Mouse (Mus musculus) limb, embryonic 14.5 days (tissue): ENCODE data around the gene Cblb. TPM values are rescaled to one million over a fixed set of nuclear protein-coding genes. Genes with fewer than 3 reads are reported as not detected.

Experiments
- ATAC-seq: fragments of 200-750 bp; cut with Nextera tagmentation; 2 replicates; pipeline ENCODE4 v1.8.0; 2017; ENCODE audit warnings: low read depth, moderate number of reproducible peaks, moderate TSS enrichment; ENCODE audit not compliant: low FRiP score
- DNase-seq: peaks from one replicate; pipeline ENCODE4 v3.0.0-alpha.2; 2015; ENCODE audit warnings: low spot score
- H3K27ac ChIP-seq: fragments of 300-500 bp; sonication (generic); replicated peaks from 2 replicates; pipeline ENCODE4 v1.5.1; 2014; ENCODE audit warnings: low read depth, mild to moderate bottlenecking, low read length, moderate library complexity, mixed read lengths
- H3K27me3 ChIP-seq: fragments of 300-500 bp; sonication (generic); 2 replicates; pipeline ENCODE4 v1.6.1; 2014; ENCODE audit warnings: low read length, mixed read lengths; ENCODE audit not compliant: control insufficient read depth, insufficient read depth
- H3K36me3 ChIP-seq: fragments of 300-500 bp; sonication (generic); 2 replicates; pipeline ENCODE4 v1.6.1; 2014; ENCODE audit warnings: mild to moderate bottlenecking, low read length, moderate library complexity, mixed read lengths; ENCODE audit not compliant: control insufficient read depth, insufficient read depth
- H3K4me1 ChIP-seq: fragments of 300-500 bp; sonication (generic); 2 replicates; pipeline ENCODE4 v1.6.1; 2014; ENCODE audit warnings: antibody characterized with exemption, low read length, mixed read lengths; ENCODE audit not compliant: control insufficient read depth, insufficient read depth
- H3K4me2 ChIP-seq: fragments of 300-500 bp; sonication (generic); replicated peaks from 2 replicates; pipeline ENCODE4 v1.6.1; 2014; ENCODE audit warnings: low read depth, mild to moderate bottlenecking, low read length, moderate library complexity; ENCODE audit not compliant: severe bottlenecking
- H3K4me3 ChIP-seq: fragments of 300-500 bp; sonication (generic); replicated peaks from 2 replicates; pipeline ENCODE4 v1.5.1; 2014; ENCODE audit warnings: low read length
- H3K9ac ChIP-seq: fragments of 300-500 bp; sonication (generic); 2 replicates; pipeline ENCODE4 v1.6.1; 2014; ENCODE audit warnings: mild to moderate bottlenecking, low read depth, low read length, moderate library complexity; ENCODE audit not compliant: severe bottlenecking
- H3K9me3 ChIP-seq: fragments of 300-500 bp; sonication (generic); 2 replicates; pipeline ENCODE4 v1.6.1; 2016; ENCODE audit warnings: low read length; ENCODE audit not compliant: control insufficient read depth
- POLR2A ChIP-seq: fragments of 200-500 bp; IDR thresholded peaks from 2 replicates; pipeline ENCODE4 v1.8.0; 2012; ENCODE audit warnings: inconsistent platforms, mild to moderate bottlenecking, moderate library complexity, borderline replicate concordance; ENCODE audit not compliant: insufficient read depth, insufficient read length; ENCODE audit errors: extremely low read depth
- WGBS: fragments of 180-500 bp; shearing (Covaris S2); extraction: QIAGEN DNeasy Blood & Tissue Kit; methylation state at CpG from one replicate; pipeline ENCODE4 v1.1.7; 2014; 5-methylcytosine and 5-hydroxymethylcytosine counted together
- polyA plus RNA-seq, 2 experiments: library from polyadenylated mRNA; depleted of rRNA in 1 of 2; stranded (reverse) in 1 of 2; unstranded in 1 of 2; fragments of >200 nt; fragmentation: Nextera tagmentation in 1 of 2; extraction: Ambion mirVana in 1 of 2; gene quantifications; 2 replicates each; pipeline versions ENCODE4 v1.2.1 to v1.2.3; 2012 to 2014

The Cblb gene
- polyA plus RNA-seq (2012; rRNA removed) (23.7 and 28.4 TPM in 2 replicates), polyA plus RNA-seq (2014; fragmentation: Nextera tagmentation; extraction: Ambion mirVana) (16.9 and 17.5 TPM in 2 replicates)

DNA sequence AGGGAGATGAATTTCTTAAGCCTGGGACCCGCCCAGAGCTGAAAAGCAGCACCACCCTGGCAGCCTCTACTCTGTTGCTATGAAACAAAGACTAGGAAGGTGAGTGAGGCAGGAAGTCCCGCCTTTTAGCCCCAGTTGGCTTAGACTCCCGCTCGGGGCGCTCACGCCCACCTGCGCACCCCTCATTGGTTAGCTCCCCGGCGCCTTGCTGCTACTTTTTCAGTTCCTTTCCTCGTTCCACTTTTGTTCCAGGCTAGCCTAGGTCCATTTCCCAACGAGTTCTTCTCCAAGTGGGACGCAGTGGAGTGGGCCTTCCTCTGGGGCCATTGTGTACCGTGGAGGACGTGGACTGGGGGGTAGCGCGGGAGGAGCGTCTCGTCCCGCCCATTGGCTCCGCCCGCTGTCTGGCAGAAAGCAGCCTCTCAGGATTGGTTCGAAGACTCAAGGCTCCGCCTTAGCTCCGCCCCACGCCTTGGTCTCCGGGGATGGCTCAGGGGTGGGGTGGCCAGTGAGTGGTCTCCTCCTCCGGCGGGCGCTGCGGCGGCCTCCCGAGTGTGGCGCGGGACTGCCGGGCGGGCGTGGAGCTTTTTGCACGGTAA is at the start of gene Cblb:
TSS of gene Cblb (plus strand) at position 135 of the 599 bp plus-strand sequence.
- Histone ChIP-seq H3K27me3 (no peaks in the 10 kb centered on the region), H3K9me3 (no peaks in the 10 kb centered on the region), H3K4me1 (peaks cover 30% of the 10 kb centered on the region), H3K4me3 (peak within 1 kb of the TSS; percentile 89), H3K4me2 (peak within 1 kb of the TSS; percentile 61), H3K27ac (peak within 1 kb of the TSS; percentile 95), H3K9ac (peak within 1 kb of the TSS; percentile 94), H3K36me3 (peaks cover 7% of the 10 kb centered on the region; the same call in 1 of the 2 replicates)
- 2% methylated on average over 38 of the region's 38 CpGs for WGBS
- 0 out of 2 replicates have a peak, but pooled peaks have one; percentile 73 for TF ChIP-seq POLR2A
- ATAC-seq (peak; percentile 98), DNase-seq (peak; percentile 98)

DNA sequence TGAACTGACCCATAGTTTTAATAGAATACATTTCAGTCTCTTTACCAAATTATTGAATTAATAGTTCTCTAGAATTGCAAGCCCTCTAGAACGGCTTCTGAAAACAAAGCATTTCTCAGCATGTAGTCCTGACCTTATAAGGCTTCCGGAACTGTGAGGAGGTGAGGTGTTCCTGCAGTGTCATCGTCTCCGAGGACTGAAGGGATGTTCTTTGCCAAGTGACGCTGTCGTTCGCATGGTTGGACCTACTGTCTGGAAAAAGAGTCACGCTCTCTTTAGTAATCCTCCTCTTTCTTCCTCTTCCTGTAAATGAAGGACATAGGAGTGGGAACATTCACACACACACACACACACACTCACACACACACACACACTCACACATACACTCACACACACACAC is 45.6 kb upstream of the Cblb start:
- H3K27ac ChIP-seq: no peak overlapping the region
- H3K36me3 ChIP-seq: no peaks in the 10 kb centered on the region
- DNase-seq (no peak), ATAC-seq (no peak)
- TF ChIP-seq POLR2A: no peak
- H3K4me1 ChIP-seq: 0 out of 2 replicates have a peak, but pooled peaks cover 2% of the 10 kb centered on the region
- 60% methylated on average over 8 of the region's 8 CpGs for WGBS
- no peaks in the 10 kb centered on the region for H3K9me3 ChIP-seq
- no peak overlapping the region for H3K9ac ChIP-seq
- no peak overlapping the region for H3K4me3 ChIP-seq
- no peak overlapping the region for H3K4me2 ChIP-seq
- H3K27me3 ChIP-seq: no peaks in the 10 kb centered on the region

DNA sequence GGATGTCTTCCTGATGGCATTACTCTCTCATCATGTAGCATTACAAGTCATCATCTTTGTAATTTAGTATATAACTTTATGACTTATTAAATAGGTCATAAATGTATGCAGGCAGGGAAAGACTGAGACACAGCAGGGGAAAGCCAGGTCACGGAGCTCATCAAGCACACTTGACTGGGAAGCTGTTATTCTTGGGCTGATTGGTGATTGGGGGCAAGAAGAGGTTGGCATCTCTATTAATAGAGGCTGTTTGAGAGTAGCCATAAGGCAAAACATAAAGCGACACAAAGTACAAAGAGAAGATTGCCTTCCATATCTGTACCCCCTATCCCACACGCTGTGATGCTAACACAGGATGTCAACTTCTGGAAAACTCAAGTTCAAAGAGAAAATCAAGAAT is 44.8 kb upstream of the Cblb start:
- 72% methylated on average over 3 of the region's 3 CpGs for WGBS
- no peak for TF ChIP-seq POLR2A
- no peaks in the 10 kb centered on the region for H3K36me3 ChIP-seq
- H3K4me3 ChIP-seq: no peak overlapping the region
- H3K27ac ChIP-seq: no peak overlapping the region
- DNase-seq (no peak), ATAC-seq (no peak)
- H3K4me2 ChIP-seq: no peak overlapping the region
- H3K9me3 ChIP-seq: no peaks in the 10 kb centered on the region
- no peak overlapping the region for H3K9ac ChIP-seq
- H3K4me1 ChIP-seq: 0 out of 2 replicates have a peak, but pooled peaks cover 2% of the 10 kb centered on the region
- H3K27me3 ChIP-seq: no peaks in the 10 kb centered on the region

DNA sequence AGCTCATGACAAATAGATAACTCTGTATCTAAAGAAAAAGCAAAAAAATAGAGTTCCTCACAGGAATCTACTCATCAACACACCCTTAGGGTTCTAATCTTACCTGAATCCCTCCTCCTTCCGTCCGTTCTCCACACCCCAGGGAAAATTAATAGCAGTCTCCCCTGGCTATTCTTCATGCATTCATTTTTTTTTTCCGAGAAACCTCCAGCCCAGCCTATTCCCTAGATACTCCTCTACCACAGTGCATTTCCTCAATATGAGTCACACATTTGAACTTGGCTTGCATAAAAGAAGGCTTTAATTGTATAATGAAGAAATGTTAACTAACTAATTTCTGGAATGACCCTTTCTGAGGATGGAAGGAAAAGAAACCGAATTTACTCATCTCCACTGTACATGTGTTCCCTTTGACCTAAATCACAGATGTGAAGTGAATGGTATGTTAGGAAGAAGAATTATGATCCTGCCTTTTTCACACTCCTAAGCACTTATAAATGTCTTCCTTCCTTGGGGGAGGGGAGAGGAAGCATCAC is 43.9 kb upstream of the Cblb start:
- Histone ChIP-seq H3K27ac (no peak overlapping the region), H3K9ac (no peak overlapping the region), H3K27me3 (no peaks in the 10 kb centered on the region), H3K9me3 (no peaks in the 10 kb centered on the region), H3K4me3 (no peak overlapping the region), H3K4me2 (no peak overlapping the region), H3K4me1 (0 out of 2 replicates have a peak, but pooled peaks cover 2% of the 10 kb centered on the region), H3K36me3 (no peaks in the 10 kb centered on the region)
- no peak for TF ChIP-seq POLR2A
- ATAC-seq (no peak), DNase-seq (no peak)
- 56% methylated on average over 4 of the region's 4 CpGs for WGBS

DNA sequence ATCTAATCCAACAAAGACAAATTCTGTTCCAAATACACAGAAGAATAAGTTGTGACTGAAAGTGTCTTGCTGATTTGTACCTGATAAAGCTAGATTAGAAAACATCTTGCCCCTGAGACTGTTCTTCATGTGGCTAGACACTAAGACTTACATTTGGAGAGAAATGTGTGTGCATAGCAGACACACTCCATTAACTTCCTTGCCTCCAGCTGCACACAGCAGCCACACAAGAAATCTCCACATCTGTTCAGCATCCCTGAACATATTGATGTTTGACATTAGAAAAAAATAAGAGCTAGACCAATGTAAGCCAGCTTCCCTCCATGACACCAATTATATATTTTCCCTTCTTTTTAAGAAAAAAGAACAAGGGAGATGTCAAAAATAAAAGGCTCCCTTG is 43.0 kb upstream of the Cblb start:
- H3K9me3 ChIP-seq: no peaks in the 10 kb centered on the region
- H3K9ac ChIP-seq: no peak overlapping the region

More for the DNA sequence above, 43.0 kb upstream of the Cblb start:
- Histone ChIP-seq H3K4me1 (0 out of 2 replicates have a peak, but pooled peaks cover 2% of the 10 kb centered on the region), H3K4me2 (no peak overlapping the region), H3K4me3 (no peak overlapping the region), H3K36me3 (no peaks in the 10 kb centered on the region), H3K27me3 (no peaks in the 10 kb centered on the region), H3K27ac (no peak overlapping the region)
- no peak for ATAC-seq
- peak; percentile 12 for DNase-seq
- no peak for TF ChIP-seq POLR2A
